Mouse (Mus musculus) stomach, postnatal 0 days (tissue): ENCODE data around the gene Ciao2a. TPM values are rescaled to one million over a fixed set of nuclear protein-coding genes. Genes with fewer than 3 reads are reported as not detected.

Source experiments
- ATAC-seq: fragments of 200-750 bp; cut with Nextera tagmentation; 2 replicates; pipeline ENCODE4 v1.8.0; 2017; ENCODE audit not compliant: low FRiP score, low TSS enrichment
- DNase-seq: peaks from one replicate; pipeline ENCODE4 v3.0.0-alpha.2; 2016; ENCODE audit warnings: low spot score
- H3K27ac ChIP-seq: fragments of 300-500 bp; sonication (generic); replicated peaks from 2 replicates; pipeline ENCODE4 v1.5.1; 2014; ENCODE audit warnings: mild to moderate bottlenecking, control low read depth
- H3K27me3 ChIP-seq: fragments of 300-500 bp; sonication (generic); 2 replicates; pipeline ENCODE4 v1.6.1; 2014; ENCODE audit warnings: low read length; ENCODE audit not compliant: control insufficient read depth, insufficient read depth
- H3K36me3 ChIP-seq: fragments of 300-500 bp; sonication (generic); 2 replicates; pipeline ENCODE4 v1.6.1; 2014; ENCODE audit warnings: low read length, mixed read lengths; ENCODE audit not compliant: control insufficient read depth, insufficient read depth
- H3K4me1 ChIP-seq: fragments of 300-500 bp; sonication (generic); replicated peaks from 2 replicates; pipeline ENCODE4 v1.6.1; 2014; ENCODE audit warnings: antibody characterized with exemption; ENCODE audit not compliant: control insufficient read depth, insufficient read depth
- H3K4me2 ChIP-seq: fragments of 300-500 bp; sonication (generic); replicated peaks from 2 replicates; pipeline ENCODE4 v1.6.1; 2014; ENCODE audit warnings: low read depth, mild to moderate bottlenecking, control low read depth, moderate library complexity
- H3K4me3 ChIP-seq: fragments of 300-500 bp; sonication (generic); 2 replicates; pipeline ENCODE4 v1.5.1; 2014; ENCODE audit warnings: low read depth, low read length, control low read depth
- H3K9ac ChIP-seq: fragments of 300-500 bp; sonication (generic); 2 replicates; pipeline ENCODE4 v1.6.1; 2014; ENCODE audit warnings: mild to moderate bottlenecking, low read length, control low read depth, mixed read lengths
- H3K9me3 ChIP-seq: fragments of 300-500 bp; sonication (generic); 2 replicates; pipeline ENCODE4 v1.6.1; 2016; ENCODE audit warnings: low read length; ENCODE audit not compliant: control insufficient read depth
- CTCF ChIP-seq: IDR thresholded peaks from 2 replicates; pipeline ENCODE4 v1.5.1; 2016; ENCODE audit warnings: antibody characterized with exemption, low read depth, mild to moderate bottlenecking, moderate library complexity
- EP300 ChIP-seq: optimal IDR thresholded peaks from 2 replicates; pipeline ENCODE3; 2016; ENCODE audit warnings: antibody characterized with exemption
- WGBS: fragments of 180-500 bp; shearing (Covaris S2); extraction: QIAGEN DNeasy Blood & Tissue Kit; methylation state at CpG from one replicate; pipeline ENCODE4 v1.1.7; 2014; 5-methylcytosine and 5-hydroxymethylcytosine counted together
- polyA plus RNA-seq: library from polyadenylated mRNA; unstranded; fragments of >200 nt; fragmentation: Nextera tagmentation; extraction: Ambion mirVana; gene quantifications from 2 replicates; pipeline ENCODE4 v1.2.1, GENCODE M21; 2015

The Ciao2a gene
- polyA plus RNA-seq, 1 experiment from 2014 or later: 138 TPM

- peaks cover 6% of the 10 kb centered on the region; the same call in 1 of the 2 replicates for H3K36me3 ChIP-seq
- H3K4me1 ChIP-seq: no peaks in the 10 kb centered on the region
- H3K9me3 ChIP-seq: no peaks in the 10 kb centered on the region
- no peak overlapping the region for H3K4me3 ChIP-seq
- no peak overlapping the region for H3K4me2 ChIP-seq
- DNase-seq (peak; percentile 39), ATAC-seq (peak; percentile 70)
- H3K9ac ChIP-seq: no peak overlapping the region
- no peak for TF ChIP-seq CTCF
- no peak for TF ChIP-seq EP300
- H3K27me3 ChIP-seq: no peaks in the 10 kb centered on the region
- H3K27ac ChIP-seq: peak overlapping the region; percentile 49; the same call in 1 of the 2 replicates
- 55% methylated on average over 8 of the region's 8 CpGs for WGBS
Observed at GRCm38 (mm10) chr9:66110126-66110525, 16.3 kb upstream of the Ciao2a start.

GRCm38 (mm10) chr9:66110611-66111379 lies 15.6 kb upstream of the Ciao2a start:
- ATAC-seq (no peak), DNase-seq (no peak)
- H3K4me1 ChIP-seq: no peaks in the 10 kb centered on the region
- H3K36me3 ChIP-seq: peaks cover 3% of the 10 kb centered on the region; the same call in 1 of the 2 replicates
- no peak overlapping the region for H3K4me3 ChIP-seq
- no peak overlapping the region for H3K4me2 ChIP-seq
- H3K27me3 ChIP-seq: no peaks in the 10 kb centered on the region
- no peak for TF ChIP-seq EP300
- no peak for TF ChIP-seq CTCF
- no peak overlapping the region for H3K9ac ChIP-seq
- 81% methylated on average over 8 of the region's 8 CpGs for WGBS
- H3K27ac ChIP-seq: peak overlapping the region; percentile 49
- H3K9me3 ChIP-seq: no peaks in the 10 kb centered on the region

- H3K27ac ChIP-seq: no peak overlapping the region
- no peaks in the 10 kb centered on the region for H3K36me3 ChIP-seq
- TF ChIP-seq EP300: no peak
- no peak for TF ChIP-seq CTCF
- H3K9ac ChIP-seq: no peak overlapping the region
- ATAC-seq (no peak), DNase-seq (no peak)
- 80% methylated on average over 3 of the region's 3 CpGs for WGBS
- H3K9me3 ChIP-seq: no peaks in the 10 kb centered on the region
- no peak overlapping the region for H3K4me2 ChIP-seq
- no peak overlapping the region for H3K4me3 ChIP-seq
- no peaks in the 10 kb centered on the region for H3K27me3 ChIP-seq
- no peaks in the 10 kb centered on the region for H3K4me1 ChIP-seq
Observed at GRCm38 (mm10) chr9:66114341-66114740, 12.1 kb upstream of the Ciao2a start.

GRCm38 (mm10) chr9:66116890-66117289 lies 9.5 kb upstream of the Ciao2a start:
- no peaks in the 10 kb centered on the region for H3K4me1 ChIP-seq
- no peaks in the 10 kb centered on the region for H3K27me3 ChIP-seq
- no peak for DNase-seq
- ATAC-seq: peak; percentile 69; the same call in 1 of the 2 replicates
- no peaks in the 10 kb centered on the region for H3K9me3 ChIP-seq
- H3K4me3 ChIP-seq: no peak overlapping the region
- H3K36me3 ChIP-seq: no peaks in the 10 kb centered on the region
- H3K27ac ChIP-seq: peak overlapping the region; percentile 25; the same call in 1 of the 2 replicates
- 48% methylated on average over 8 of the region's 8 CpGs for WGBS
- no peak overlapping the region for H3K4me2 ChIP-seq
- no peak overlapping the region for H3K9ac ChIP-seq
- TF ChIP-seq CTCF: no peak
- no peak for TF ChIP-seq EP300

GRCm38 (mm10) chr9:66119498-66119897 lies 6.9 kb upstream of the Ciao2a start:
- Histone ChIP-seq H3K27me3 (no peaks in the 10 kb centered on the region), H3K9me3 (no peaks in the 10 kb centered on the region), H3K36me3 (no peaks in the 10 kb centered on the region), H3K4me2 (no peak overlapping the region), H3K9ac (no peak overlapping the region), H3K4me3 (no peak overlapping the region), H3K4me1 (no peaks in the 10 kb centered on the region), H3K27ac (no peak overlapping the region)
- ATAC-seq (no peak), DNase-seq (no peak)
- TF ChIP-seq CTCF (no peak), EP300 (no peak)
- 82% methylated on average over 2 of the region's 2 CpGs for WGBS

GRCm38 (mm10) chr9:66120106-66120505 lies 6.3 kb upstream of the Ciao2a start:
- no peak for ATAC-seq

More at GRCm38 (mm10) chr9:66120106-66120505, 6.3 kb upstream of the Ciao2a start:
- H3K36me3 ChIP-seq: no peaks in the 10 kb centered on the region
- DNase-seq: no peak
- H3K27ac ChIP-seq: no peak overlapping the region
- no peaks in the 10 kb centered on the region for H3K9me3 ChIP-seq
- no peak overlapping the region for H3K4me3 ChIP-seq
- no peaks in the 10 kb centered on the region for H3K27me3 ChIP-seq
- TF ChIP-seq EP300 (no peak), CTCF (no peak)
- H3K9ac ChIP-seq: no peak overlapping the region
- 94% methylated on average over 4 of the region's 4 CpGs for WGBS
- H3K4me1 ChIP-seq: no peaks in the 10 kb centered on the region
- no peak overlapping the region for H3K4me2 ChIP-seq
